Comparison of ENCODE assay signal across 8 mouse cellular contexts in genomic region chr17:86962297-86962893, GRCm38 (mm10). TPM values are rescaled to one million over a fixed set of nuclear protein-coding genes. Genes with fewer than 3 reads are reported as not detected.
DNase-seq lines count a peak whose midpoint lies in the region; ATAC-seq and TF ChIP-seq lines count a peak whose summit lies in the region.

No protein-coding gene starts in this region.

- H3K9ac ChIP-seq in heart, embryonic 15.5 days = peak overlapping the region; percentile 98
- peak overlapping the region; percentile 73 for H3K9ac ChIP-seq in liver, embryonic 13.5 days
- peak overlapping the region; percentile 65; the same call in 1 of the 2 replicates for H3K9ac ChIP-seq in stomach, embryonic 15.5 days

- peak overlapping the region; percentile 95 for H3K27ac ChIP-seq in forebrain, embryonic 10.5 days
- H3K27ac ChIP-seq in heart, embryonic 15.5 days = peak overlapping the region; percentile 97
- no peak overlapping the region for H3K27ac ChIP-seq in liver, embryonic 13.5 days
- peak overlapping the region; percentile 92 for H3K27ac ChIP-seq in stomach, embryonic 15.5 days

- peak; percentile 87 for DNase-seq in CD4-positive, CD25-positive, alpha-beta regulatory T cell, adult 2 months (ENCODE audit: low read depth, low spot score)
- DNase-seq in brain, embryonic 14.5 days (ENCODE audit: low read depth) = peak; percentile 95
- DNase-seq in forebrain, embryonic 10.5 days (ENCODE audit: extremely low spot score, low spot score) = peak; percentile 83
- DNase-seq in kidney, postnatal 14 days = peak; percentile 91
- peak; percentile 53 for DNase-seq in liver, embryonic 13.5 days
- peak; percentile 86 for DNase-seq in neural tube, embryonic 10.5 days (ENCODE audit: extremely low spot score, low spot score)

- ATAC-seq in heart, embryonic 15.5 days (replicated peaks; ENCODE audit: insufficient number of reproducible peaks, insufficient read depth, low FRiP score, low read depth) = peak; percentile 37
- ATAC-seq in liver, embryonic 13.5 days (ENCODE audit: low read depth) = no peak
- peak; percentile 23 for ATAC-seq in stomach, embryonic 15.5 days (ENCODE audit: insufficient read depth, low FRiP score, low read depth)

- no peaks in the 10 kb centered on the region for H3K9me3 ChIP-seq in forebrain, embryonic 10.5 days
- no peaks in the 10 kb centered on the region for H3K9me3 ChIP-seq in heart, embryonic 15.5 days (replicated peaks)
- H3K9me3 ChIP-seq in liver, embryonic 13.5 days (replicated peaks) = no peaks in the 10 kb centered on the region
- no peaks in the 10 kb centered on the region for H3K9me3 ChIP-seq in stomach, embryonic 15.5 days

- TF ChIP-seq POLR2A in brain, embryonic 14.5 days (IDR thresholded peaks at IDR 0.05; ENCODE audit: borderline replicate concordance, extremely low read depth, insufficient read depth, insufficient read length, poor library complexity, severe bottlenecking) = no peak

- H3K36me3 ChIP-seq in forebrain, embryonic 10.5 days (replicated peaks) = peaks cover 7% of the 10 kb centered on the region; the same call in 1 of the 2 replicates
- no peaks in the 10 kb centered on the region for H3K36me3 ChIP-seq in heart, embryonic 15.5 days
- no peaks in the 10 kb centered on the region for H3K36me3 ChIP-seq in liver, embryonic 13.5 days
- no peaks in the 10 kb centered on the region for H3K36me3 ChIP-seq in stomach, embryonic 15.5 days

- H3K4me3 ChIP-seq in forebrain, embryonic 10.5 days = peak overlapping the region; percentile 90
- peak overlapping the region; percentile 84 for H3K4me3 ChIP-seq in heart, embryonic 15.5 days
- H3K4me3 ChIP-seq in liver, embryonic 13.5 days (replicated peaks) = peak overlapping the region; percentile 69
- peak overlapping the region; percentile 86 for H3K4me3 ChIP-seq in stomach, embryonic 15.5 days (replicated peaks)

- peak; percentile 77 for TF ChIP-seq CTCF in brain, embryonic 14.5 days (IDR thresholded peaks at IDR 0.05; ENCODE audit: borderline replicate concordance, extremely low read depth, insufficient read depth, insufficient read length)

- peaks cover 47% of the 10 kb centered on the region for H3K4me1 ChIP-seq in forebrain, embryonic 10.5 days
- peaks cover 73% of the 10 kb centered on the region for H3K4me1 ChIP-seq in heart, embryonic 15.5 days (replicated peaks)
- peaks cover 23% of the 10 kb centered on the region for H3K4me1 ChIP-seq in liver, embryonic 13.5 days (replicated peaks)
- peaks cover 24% of the 10 kb centered on the region for H3K4me1 ChIP-seq in stomach, embryonic 15.5 days

- H3K4me2 ChIP-seq in heart, embryonic 15.5 days = peak overlapping the region; percentile 69
- peak overlapping the region; percentile 82 for H3K4me2 ChIP-seq in liver, embryonic 13.5 days
- peak overlapping the region; percentile 84 for H3K4me2 ChIP-seq in stomach, embryonic 15.5 days

- 0% methylated on average over 24 of the region's 24 CpGs for WGBS in forebrain, embryonic 10.5 days
- WGBS in heart, embryonic 15.5 days = under 1% methylated on average over 24 of the region's 24 CpGs
- under 1% methylated on average over 24 of the region's 24 CpGs for WGBS in liver, embryonic 13.5 days (ENCODE audit: insufficient replicate concordance)
- under 1% methylated on average over 24 of the region's 24 CpGs for WGBS in stomach, embryonic 15.5 days

- H3K27me3 ChIP-seq in forebrain, embryonic 10.5 days (ENCODE audit: poor library complexity, severe bottlenecking) = peaks cover 13% of the 10 kb centered on the region
- H3K27me3 ChIP-seq in heart, embryonic 15.5 days = no peaks in the 10 kb centered on the region
- peaks cover 52% of the 10 kb centered on the region for H3K27me3 ChIP-seq in liver, embryonic 13.5 days
- no peaks in the 10 kb centered on the region for H3K27me3 ChIP-seq in stomach, embryonic 15.5 days (replicated peaks)

RNA-seq across cellular contexts. Expression of gene Rhoq, which starts 0.5 kb away (rescaled TPM):
- polyA plus RNA-seq in brain, embryonic 14.5 days (2012; rRNA removed) = 15.6 and 19.3 TPM in 2 replicates
- 8.1 and 8.2 TPM in 2 replicates for polyA plus RNA-seq in forebrain, embryonic 10.5 days (2016; fragmentation: Nextera tagmentation; extraction: Ambion mirVana)
- polyA plus RNA-seq in heart, embryonic 15.5 days (2015; fragmentation: Nextera tagmentation; extraction: Ambion mirVana) = 19.8 and 20.9 TPM in 2 replicates
- 1.4 and 1.6 TPM in 2 replicates for polyA plus RNA-seq in liver, embryonic 13.5 days (2015; fragmentation: Nextera tagmentation; extraction: Ambion mirVana)
- polyA plus RNA-seq in stomach, embryonic 15.5 days (2015; fragmentation: Nextera tagmentation; extraction: Ambion mirVana) = 13.9 TPM in 2 replicates

RNA-seq across cellular contexts. Expression of gene Atp6v1e2, which starts 14.7 kb away (rescaled TPM):
- polyA plus RNA-seq in brain, embryonic 14.5 days (2012; rRNA removed) = not detected in 2 replicates
- not detected in 2 replicates for polyA plus RNA-seq in forebrain, embryonic 10.5 days (2016; fragmentation: Nextera tagmentation; extraction: Ambion mirVana)
- polyA plus RNA-seq in heart, embryonic 15.5 days (2015; fragmentation: Nextera tagmentation; extraction: Ambion mirVana) = 0.13 TPM in 1 of 2 replicates, not detected in the other
- polyA plus RNA-seq in liver, embryonic 13.5 days (2015; fragmentation: Nextera tagmentation; extraction: Ambion mirVana) = not detected in 2 replicates
- 0.13 TPM in 1 of 2 replicates, not detected in the other for polyA plus RNA-seq in stomach, embryonic 15.5 days (2015; fragmentation: Nextera tagmentation; extraction: Ambion mirVana)

RNA-seq across cellular contexts. Expression of gene Tmem247, which starts 45.2 kb away (rescaled TPM):
- not detected in 2 replicates for polyA plus RNA-seq in brain, embryonic 14.5 days (2012; rRNA removed)
- not detected in 2 replicates for polyA plus RNA-seq in forebrain, embryonic 10.5 days (2016; fragmentation: Nextera tagmentation; extraction: Ambion mirVana)
- not detected in 2 replicates for polyA plus RNA-seq in heart, embryonic 15.5 days (2015; fragmentation: Nextera tagmentation; extraction: Ambion mirVana)
- polyA plus RNA-seq in liver, embryonic 13.5 days (2015; fragmentation: Nextera tagmentation; extraction: Ambion mirVana) = not detected in 2 replicates
- not detected in 2 replicates for polyA plus RNA-seq in stomach, embryonic 15.5 days (2015; fragmentation: Nextera tagmentation; extraction: Ambion mirVana)
